8 mouse cellular contexts compared by ENCODE assay signal in genomic region chr5:92954827-92955475, GRCm38 (mm10).
DNase-seq lines count a peak whose midpoint lies in the region; ATAC-seq and TF ChIP-seq lines count a peak whose summit lies in the region.
"Had no signal": no experiment of that assay in that cellular context is flagged by ENCODE, and none has a peak within 500 bp of the region (broad histone marks: within the 10 kb centered on the region; RNA-seq: fewer than 3 reads in every experiment).

No protein-coding gene starts in this region.

- 0 out of 2 replicates have a peak, but pooled peaks have one; percentile 67 for ATAC-seq in limb, embryonic 11.5 days (ENCODE audit: insufficient number of reproducible peaks, low FRiP score, low TSS enrichment, low read depth)
- ATAC-seq in forebrain, embryonic 16.5 days = peak; percentile 26; the same call in 1 of the 2 replicates
- ATAC-seq in lung, embryonic 16.5 days (ENCODE audit: low read depth) = peak; percentile 69
- no peak for ATAC-seq in activated CD4-positive, CD25-positive, alpha-beta regulatory T cell, adult 4 months

- no peaks in the 10 kb centered on the region for H3K9me3 ChIP-seq in limb, embryonic 11.5 days (ENCODE audit: control insufficient read depth, low read length)
- H3K9me3 ChIP-seq in limb, embryonic 10.5 days (replicated peaks) = no peaks in the 10 kb centered on the region
- H3K9me3 ChIP-seq in forebrain, embryonic 16.5 days (ENCODE audit: control insufficient read depth, low read length) = no peaks in the 10 kb centered on the region
- no peaks in the 10 kb centered on the region for H3K9me3 ChIP-seq in lung, embryonic 16.5 days (ENCODE audit: control insufficient read depth, low read length)
- H3K9me3 ChIP-seq: embryonic facial prominence, embryonic 13.5 days had no signal

- peak; percentile 58 for DNase-seq in limb, embryonic 11.5 days (ENCODE audit: low spot score)
- no peak for DNase-seq in limb, embryonic 10.5 days (ENCODE audit: low spot score)
- DNase-seq in cerebellum, adult 8-10 months = peak; percentile 35
- DNase-seq in thymus, adult 2 months = no peak

- no peak overlapping the region for H3K4me2 ChIP-seq in limb, embryonic 11.5 days (ENCODE audit: low read depth, severe bottlenecking)
- H3K4me2 ChIP-seq in forebrain, embryonic 16.5 days (ENCODE audit: low read length) = no peak overlapping the region
- H3K4me2 ChIP-seq in lung, embryonic 16.5 days (ENCODE audit: low read depth, low read length) = no peak overlapping the region
- H3K4me2 ChIP-seq: embryonic facial prominence, embryonic 13.5 days had no signal

- H3K27me3 ChIP-seq in limb, embryonic 11.5 days (ENCODE audit: control insufficient read depth, insufficient read depth, low read length) = no peaks in the 10 kb centered on the region
- no peaks in the 10 kb centered on the region for H3K27me3 ChIP-seq in limb, embryonic 10.5 days (ENCODE audit: low read depth, poor library complexity, severe bottlenecking)
- H3K27me3 ChIP-seq in forebrain, embryonic 16.5 days (replicated peaks; ENCODE audit: control insufficient read depth, insufficient read depth, low read length) = no peaks in the 10 kb centered on the region
- no peaks in the 10 kb centered on the region for H3K27me3 ChIP-seq in lung, embryonic 16.5 days (ENCODE audit: control insufficient read depth, insufficient read depth, low read depth, low read length)
- no peaks in the 10 kb centered on the region for H3K27me3 ChIP-seq in thymus, adult 2 months (ENCODE audit: control insufficient read depth, insufficient read depth, low read length)
- H3K27me3 ChIP-seq: embryonic facial prominence, embryonic 13.5 days had no signal

- peaks cover 10% of the 10 kb centered on the region; the same call in 1 of the 2 replicates for H3K4me1 ChIP-seq in limb, embryonic 11.5 days (ENCODE audit: control insufficient read depth, insufficient read depth, low read length)
- H3K4me1 ChIP-seq in limb, embryonic 10.5 days = peaks cover 17% of the 10 kb centered on the region
- H3K4me1 ChIP-seq in forebrain, embryonic 16.5 days (replicated peaks; ENCODE audit: control insufficient read depth, insufficient read depth, low read length) = peaks cover 8% of the 10 kb centered on the region
- H3K4me1 ChIP-seq in lung, embryonic 16.5 days (replicated peaks; ENCODE audit: control insufficient read depth, insufficient read depth, low read length) = peaks cover 5% of the 10 kb centered on the region; the same call in 1 of the 2 replicates
- H3K4me1 ChIP-seq in thymus, adult 2 months (replicated peaks; ENCODE audit: control insufficient read depth, insufficient read depth, low read length) = no peaks in the 10 kb centered on the region

- no peaks in the 10 kb centered on the region; the same call in 1 of the 2 replicates for H3K36me3 ChIP-seq in limb, embryonic 11.5 days (ENCODE audit: control insufficient read depth, insufficient read depth, low read length)
- H3K36me3 ChIP-seq in limb, embryonic 10.5 days = peaks cover 65% of the 10 kb centered on the region
- no peaks in the 10 kb centered on the region for H3K36me3 ChIP-seq in forebrain, embryonic 16.5 days (ENCODE audit: control insufficient read depth, insufficient read depth)
- H3K36me3 ChIP-seq in lung, embryonic 16.5 days (ENCODE audit: control insufficient read depth, insufficient read depth, low read length) = peaks cover 14% of the 10 kb centered on the region
- H3K36me3 ChIP-seq in thymus, adult 2 months (ENCODE audit: control insufficient read depth, insufficient read depth, low read length) = no peaks in the 10 kb centered on the region

- TF ChIP-seq POLR2A in thymus, adult 2 months (IDR thresholded peaks at IDR 0.05; ENCODE audit: control insufficient read depth, extremely low read depth, insufficient read depth, low read length, poor library complexity) = no peak

- TF ChIP-seq CTCF in thymus, adult 2 months (IDR thresholded peaks at IDR 0.05; ENCODE audit: borderline replicate concordance, control insufficient read depth, extremely low read depth, insufficient read depth, low read length, poor library complexity) = no peak

- no peak overlapping the region for H3K27ac ChIP-seq in limb, embryonic 11.5 days (replicated peaks; ENCODE audit: low read depth, low read length)
- no peak overlapping the region for H3K27ac ChIP-seq in limb, embryonic 10.5 days
- no peak overlapping the region for H3K27ac ChIP-seq in forebrain, embryonic 16.5 days (ENCODE audit: low read length)
- no peak overlapping the region for H3K27ac ChIP-seq in lung, embryonic 16.5 days (ENCODE audit: low read length)
- no peak overlapping the region for H3K27ac ChIP-seq in thymus, adult 2 months (ENCODE audit: control insufficient read depth, insufficient read depth, low read length)
- H3K27ac ChIP-seq: embryonic facial prominence, embryonic 13.5 days had no signal

- H3K4me3 ChIP-seq in limb, embryonic 11.5 days (ENCODE audit: low read depth, low read length) = no peak overlapping the region
- H3K4me3 ChIP-seq in limb, embryonic 10.5 days = no peak overlapping the region
- no peak overlapping the region for H3K4me3 ChIP-seq in forebrain, embryonic 16.5 days (replicated peaks; ENCODE audit: low read length)
- no peak overlapping the region for H3K4me3 ChIP-seq in lung, embryonic 16.5 days (ENCODE audit: low read length)
- H3K4me3 ChIP-seq in thymus, adult 2 months (ENCODE audit: control insufficient read depth, insufficient read depth, low read length) = no peak overlapping the region
- H3K4me3 ChIP-seq: embryonic facial prominence, embryonic 13.5 days had no signal

- WGBS in limb, embryonic 11.5 days = 41% methylated on average over 6 of the region's 6 CpGs
- WGBS in limb, embryonic 10.5 days = 45% methylated on average over 6 of the region's 6 CpGs
- 60% methylated on average over 6 of the region's 6 CpGs for WGBS in forebrain, embryonic 16.5 days
- 38% methylated on average over 6 of the region's 6 CpGs for WGBS in lung, embryonic 16.5 days
- WGBS in thymus, adult 2 months = 72% methylated on average over 6 of the region's 6 CpGs

- H3K9ac ChIP-seq in limb, embryonic 11.5 days (ENCODE audit: low read length) = no peak overlapping the region
- no peak overlapping the region for H3K9ac ChIP-seq in forebrain, embryonic 16.5 days (replicated peaks; ENCODE audit: low read depth, low read length)
- H3K9ac ChIP-seq in lung, embryonic 16.5 days (ENCODE audit: low read length) = no peak overlapping the region
- H3K9ac ChIP-seq: embryonic facial prominence, embryonic 13.5 days had no signal

Comparison
In these comparisons a context has a peak if more than half of its experiments do, and no peak if none do; other contexts are left out.
1. DNase-seq: peak in limb, embryonic 11.5 days (single experiment) and cerebellum, adult 8-10 months (single experiment); none in limb, embryonic 10.5 days (single experiment) and thymus, adult 2 months (single experiment).